Mouse (Mus musculus) fat pad, adult 2 months (tissue): ENCODE measurements around the gene Syne1.

Experiments used
- DNase-seq: peaks from one replicate; pipeline ENCODE4 v3.0.0-alpha.2; 2011; ENCODE audit warnings: low read depth, low spot score; ENCODE audit errors: extremely low read depth

Syne1 gene

DNA sequence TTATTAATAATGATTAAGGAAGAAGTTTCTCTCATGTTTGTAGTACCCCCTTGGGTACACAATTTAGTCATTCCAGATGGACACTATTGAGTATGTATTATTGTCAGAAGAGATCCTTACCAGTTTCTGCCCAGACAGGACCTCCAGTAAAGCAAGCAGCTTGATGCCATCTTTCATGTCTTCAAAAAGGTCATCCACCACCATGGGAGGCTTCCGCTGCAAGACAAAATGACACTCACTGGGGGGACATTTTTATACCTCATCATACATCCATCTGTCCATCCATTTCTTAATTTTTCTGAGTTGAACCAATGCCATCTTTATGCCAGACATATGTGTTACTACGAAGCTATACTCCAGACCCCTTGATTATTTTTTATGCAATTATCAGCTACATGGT is 108.3 kb downstream of the Syne1 start:
- no peak for DNase-seq

DNA sequence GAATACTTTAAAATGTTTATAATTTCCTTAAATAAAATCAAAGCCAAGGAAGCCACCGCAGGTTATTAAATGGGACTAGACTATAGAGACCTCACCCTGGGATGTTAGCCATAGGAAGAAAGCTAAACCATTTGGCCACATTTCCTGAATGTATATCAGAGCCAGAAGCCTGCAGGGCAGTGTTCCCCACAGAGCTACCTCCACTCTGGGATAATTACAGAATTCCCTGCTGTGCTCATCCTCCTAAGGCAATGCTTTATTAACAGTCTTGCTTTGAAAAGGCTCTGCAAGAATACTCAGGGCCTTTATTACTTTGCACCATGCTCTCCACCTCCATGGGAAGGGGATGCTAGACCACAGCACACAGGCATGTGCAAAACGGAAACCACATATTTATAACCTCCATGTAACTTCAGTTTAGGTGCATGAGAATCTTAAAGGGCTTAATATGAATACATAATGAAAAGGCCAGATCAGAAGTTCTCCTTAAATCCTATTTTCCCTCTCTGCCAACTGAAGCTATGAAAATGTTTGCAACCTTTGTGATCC is 111.4 kb downstream of the Syne1 start:
- no peak for DNase-seq

DNA sequence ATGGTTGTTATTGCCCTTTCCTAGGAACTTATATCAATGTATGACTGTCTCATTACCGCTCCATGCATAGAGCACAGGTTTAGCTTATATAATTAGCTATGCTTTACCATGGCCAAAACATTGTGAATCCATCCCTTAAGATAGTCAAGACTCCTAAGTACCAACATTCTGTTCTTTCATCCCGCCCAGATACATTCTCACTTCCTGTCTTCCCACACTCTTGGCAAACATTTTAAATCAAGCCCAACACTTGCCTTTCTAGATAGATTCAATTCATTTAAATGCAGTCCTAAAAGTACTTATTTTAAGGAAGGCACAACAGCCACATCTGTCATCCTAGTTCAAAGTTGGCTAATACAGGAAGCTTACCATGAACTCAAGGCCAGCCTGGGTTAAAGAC is 113.5 kb downstream of the Syne1 start:
- no peak for DNase-seq

DNA sequence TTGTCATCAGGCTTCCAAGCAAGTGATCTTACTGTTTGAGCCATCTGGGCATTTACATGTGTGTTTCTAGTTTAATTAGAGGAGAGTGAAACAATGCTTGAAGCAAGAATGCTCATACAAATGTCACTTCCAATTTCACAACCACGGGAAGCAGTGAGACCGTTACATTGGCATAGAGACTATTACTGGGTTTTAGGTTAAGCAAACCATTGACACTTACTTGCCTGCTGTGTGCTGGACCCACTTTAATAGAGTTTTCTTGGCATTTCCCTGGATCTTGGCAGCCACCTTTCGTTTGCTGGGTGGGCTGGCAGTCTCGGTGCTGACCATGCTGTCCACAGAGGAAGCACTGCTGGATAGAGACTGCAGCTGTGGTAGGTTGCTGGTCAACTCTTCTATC is 127.3 kb downstream of the Syne1 start:
- no peak for DNase-seq

DNA sequence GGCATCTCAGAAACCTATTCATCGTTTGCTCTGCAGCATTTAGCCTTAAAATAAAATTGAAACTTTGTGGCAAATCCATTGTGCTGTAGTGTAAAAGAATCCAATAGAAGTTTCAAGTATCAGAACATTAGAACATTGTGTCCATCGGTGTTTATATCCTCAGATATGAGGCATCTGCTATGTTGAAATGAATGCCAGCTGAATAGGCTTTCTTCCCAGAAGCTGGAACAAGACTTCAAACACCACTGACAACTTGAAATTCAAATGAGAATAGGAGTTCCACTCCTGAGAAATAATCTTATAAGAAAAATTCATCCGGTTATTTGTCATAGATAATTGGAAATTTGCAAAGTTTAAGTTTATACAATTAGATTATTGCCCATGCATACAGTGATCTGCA is 135.6 kb downstream of the Syne1 start:
- DNase-seq: no peak

DNA sequence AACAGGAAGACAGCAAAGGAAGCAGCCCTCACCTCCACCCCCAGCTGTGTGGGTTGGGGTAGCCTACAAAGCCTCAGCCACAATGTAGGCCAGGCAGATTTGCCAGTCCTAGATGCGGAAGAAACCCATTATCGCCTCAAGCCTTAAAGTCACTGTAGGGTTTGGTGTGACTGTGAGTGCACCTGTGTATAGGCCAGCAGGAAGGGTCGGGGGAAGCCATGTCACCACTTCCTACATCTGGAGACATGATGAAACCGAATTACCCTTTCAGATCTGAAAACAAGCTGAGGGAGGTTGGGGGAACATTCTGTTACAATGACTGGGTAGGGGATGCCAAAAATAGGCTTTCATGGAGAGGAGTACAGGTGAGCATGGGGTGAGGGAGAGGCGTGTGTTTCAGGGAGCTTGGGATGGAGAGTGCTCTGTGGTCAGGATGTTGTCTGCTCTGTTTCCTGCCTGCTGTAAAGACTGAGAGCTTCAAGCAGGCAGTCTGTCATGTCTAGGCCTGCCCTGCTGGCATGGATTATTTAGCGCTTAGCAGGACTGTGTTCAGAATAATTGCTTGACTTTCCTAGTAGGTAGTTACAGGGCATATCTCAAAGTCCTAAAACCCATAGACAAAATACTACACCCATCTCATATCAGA is 167.0 kb downstream of the Syne1 start:
- no peak for DNase-seq

DNA sequence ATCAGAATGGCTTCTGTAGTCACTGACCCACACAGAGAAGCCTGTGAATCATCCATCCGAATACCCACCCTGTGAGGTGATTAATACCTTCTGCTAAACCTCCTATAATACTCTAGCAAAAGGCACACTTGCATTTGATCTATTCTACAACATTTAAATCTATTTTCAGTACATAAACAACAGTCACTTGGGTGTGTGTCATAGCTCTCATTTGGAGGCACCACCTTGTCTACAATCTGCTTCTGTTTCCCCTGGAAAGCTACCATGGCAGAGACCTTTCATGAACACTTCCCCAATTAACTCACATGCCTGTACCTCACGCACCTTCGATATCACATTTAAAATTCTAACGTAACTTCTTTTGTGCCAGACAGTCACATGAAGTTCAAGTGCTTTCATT is 169.7 kb downstream of the Syne1 start:
- no peak for DNase-seq

DNA sequence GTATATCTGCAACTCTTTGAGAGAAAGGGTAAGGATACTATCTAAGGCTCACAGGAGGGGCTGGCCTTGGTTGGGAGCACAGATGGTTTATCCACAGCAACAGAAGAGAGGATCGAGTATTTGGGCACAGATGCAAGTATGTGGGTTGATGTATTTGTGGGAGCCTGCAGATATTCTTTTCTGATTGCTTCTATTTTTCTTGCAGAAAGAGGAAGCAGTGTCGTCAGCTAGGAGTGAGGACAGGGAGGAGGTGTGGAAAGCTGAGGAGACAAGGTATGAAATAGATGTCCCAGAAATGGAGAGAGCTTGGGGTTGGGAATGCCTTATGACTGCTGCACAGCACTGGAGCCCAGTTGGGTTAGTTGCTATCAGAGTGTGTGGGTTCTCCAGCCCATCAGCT is 172.3 kb downstream of the Syne1 start:
- no peak for DNase-seq

DNA sequence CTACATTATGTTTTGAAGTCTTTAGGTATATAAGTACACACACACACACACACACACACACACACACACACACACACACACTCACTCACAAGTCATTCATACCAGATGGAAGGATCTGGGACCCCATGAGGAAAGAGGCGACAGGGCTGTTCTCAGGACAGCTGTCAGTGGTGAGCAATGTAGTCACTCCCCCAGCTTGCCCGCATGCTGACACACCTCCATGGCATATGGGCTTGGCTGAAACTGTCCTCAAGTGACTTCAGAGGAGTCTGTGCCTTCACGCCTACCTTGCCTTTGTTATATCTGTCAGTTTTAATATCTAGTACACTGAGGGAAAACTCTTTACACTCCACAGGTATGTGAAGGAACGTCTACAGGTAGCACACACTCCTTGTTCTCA is 181.7 kb downstream of the Syne1 start:
- DNase-seq: no peak

DNA sequence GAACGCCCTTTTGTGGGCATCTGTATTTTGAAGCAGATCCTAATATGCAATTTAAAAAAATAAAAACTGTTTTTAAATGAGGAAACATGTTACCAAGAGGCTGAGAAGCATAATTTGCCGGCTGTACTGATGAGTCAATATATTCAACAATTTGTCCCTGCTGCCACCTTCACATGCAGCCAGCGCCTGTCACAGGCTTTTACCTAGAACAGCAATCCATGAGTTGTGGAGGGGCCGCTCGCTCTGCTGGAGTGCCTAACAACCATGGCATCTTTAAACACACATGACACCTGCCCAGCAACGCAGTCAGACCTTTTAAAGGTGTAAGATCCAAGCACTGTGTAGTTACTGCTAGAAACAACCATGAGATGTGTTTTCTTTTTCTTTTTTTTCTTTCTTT is 183.0 kb downstream of the Syne1 start:
- no peak for DNase-seq

DNA sequence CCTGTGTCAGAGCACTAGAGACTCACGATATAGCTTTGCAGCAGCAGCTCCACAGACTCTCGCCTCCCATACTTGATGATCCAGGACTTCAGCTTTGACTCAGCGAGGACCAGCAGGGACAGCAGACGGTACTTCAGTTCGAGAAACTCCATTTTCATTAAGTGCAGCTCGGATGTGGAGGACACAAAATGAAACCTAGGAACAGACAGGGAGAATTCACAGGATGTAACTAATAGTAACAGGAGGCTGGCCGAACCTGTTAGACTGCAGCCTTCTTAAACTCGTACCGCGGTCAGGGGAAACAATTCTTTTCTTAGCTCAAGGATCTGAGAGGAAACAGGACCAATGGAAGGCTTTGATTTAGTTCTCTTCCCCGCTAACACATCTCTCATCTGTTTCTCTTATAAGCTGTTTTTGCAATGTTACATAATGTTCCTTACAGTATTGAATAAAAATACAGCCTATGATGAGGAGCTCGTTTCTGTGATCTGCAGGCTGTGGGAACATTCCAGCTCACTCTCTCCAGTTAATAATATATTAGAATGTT is 183.7 kb downstream of the Syne1 start:
- no peak for DNase-seq

DNA sequence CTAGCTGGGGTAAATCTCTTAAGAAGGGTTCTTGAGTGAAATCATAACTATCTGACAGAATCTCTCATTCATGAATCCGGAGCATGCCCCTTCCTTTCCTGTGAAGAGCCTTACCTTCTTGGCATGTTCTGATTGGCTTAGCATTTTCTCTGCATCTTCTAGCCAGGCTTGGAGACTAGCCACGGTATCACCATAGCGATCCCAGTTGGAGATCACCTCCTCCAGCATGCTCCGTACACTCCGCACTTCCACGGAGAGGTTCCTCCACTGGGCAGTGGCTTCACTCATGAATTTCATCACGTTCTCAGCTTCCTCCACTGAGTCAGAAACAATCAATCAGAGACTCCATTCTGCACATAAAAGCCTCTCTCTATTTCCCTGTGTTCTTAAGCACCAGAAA is 190.7 kb downstream of the Syne1 start:
- DNase-seq: no peak

DNA sequence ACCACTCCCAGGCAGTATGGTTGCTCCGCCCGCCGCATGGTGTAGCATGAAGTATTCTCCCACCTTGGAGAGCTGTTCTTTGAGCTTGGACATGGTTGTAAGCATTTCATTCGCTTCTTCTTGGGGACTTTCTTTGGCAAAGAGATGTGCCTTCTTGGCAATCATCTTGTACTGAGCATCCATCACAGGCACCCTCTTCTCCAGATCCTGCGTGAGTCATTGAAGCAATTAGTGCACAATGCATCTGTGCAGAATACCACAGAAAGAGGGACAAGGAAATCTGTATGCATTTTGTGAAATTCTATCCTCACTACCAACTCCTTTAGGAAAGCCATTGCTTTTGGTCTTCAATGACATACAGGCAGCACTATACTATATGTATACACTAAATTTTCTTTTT is 194.7 kb downstream of the Syne1 start:
- DNase-seq: no peak

DNA sequence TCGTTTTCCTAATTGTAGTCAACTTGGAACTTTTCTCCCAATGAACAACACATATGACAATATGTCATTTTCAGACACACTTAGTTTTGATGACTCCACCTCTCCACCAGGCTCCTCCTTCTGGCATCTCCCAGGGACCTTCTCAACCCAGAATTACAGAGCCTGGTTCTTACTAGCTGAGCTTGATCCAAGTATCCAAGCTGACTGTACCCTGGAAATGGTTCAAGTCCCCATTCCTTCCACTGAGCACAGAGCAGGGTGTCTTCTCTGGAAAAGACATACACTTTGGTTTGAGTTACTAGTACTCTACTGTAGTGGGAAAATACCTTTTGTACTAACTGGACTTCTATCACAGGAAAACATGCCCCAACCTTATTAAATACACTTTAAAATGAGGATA is 197.9 kb downstream of the Syne1 start:
- no peak for DNase-seq

DNA sequence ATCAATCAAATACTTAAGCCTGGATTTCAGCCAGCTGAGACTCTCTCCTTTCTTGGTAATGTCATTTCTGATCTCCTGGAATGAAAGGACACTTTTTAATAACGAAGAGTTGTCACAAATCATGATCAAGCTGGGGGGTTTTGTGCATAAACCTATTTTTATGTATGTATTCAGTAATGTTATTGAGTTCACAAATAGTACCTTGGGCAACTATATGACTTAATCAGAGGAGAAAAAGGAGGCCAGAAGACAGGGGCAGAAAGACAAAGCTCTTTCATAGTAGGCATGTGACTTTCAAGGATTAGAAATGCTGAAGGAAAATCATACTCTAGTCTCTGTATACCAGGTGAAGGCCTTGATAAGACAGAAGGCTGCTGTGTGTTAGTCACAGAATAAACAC is 204.4 kb downstream of the Syne1 start:
- no peak for DNase-seq

DNA sequence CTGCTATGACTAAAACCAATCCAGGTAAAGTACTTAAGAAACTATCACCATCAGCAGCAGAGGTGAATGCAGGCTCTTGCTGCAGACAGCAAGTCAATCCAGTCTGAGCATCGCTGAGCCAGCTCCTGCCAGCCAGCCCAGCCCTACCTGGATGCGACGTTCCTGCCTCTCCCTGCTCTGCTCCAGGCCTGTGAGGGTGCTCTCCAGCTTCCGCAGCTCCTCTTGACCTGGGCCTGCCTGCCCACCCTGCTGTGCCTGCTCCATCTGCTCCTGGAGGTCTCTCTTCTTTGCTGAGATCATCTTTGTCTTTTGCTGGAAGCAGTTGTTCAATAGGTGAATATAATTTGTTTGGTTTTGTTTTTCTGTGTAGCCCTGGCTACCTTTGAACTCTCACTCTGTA is 208.1 kb downstream of the Syne1 start:
- no peak for DNase-seq

DNA sequence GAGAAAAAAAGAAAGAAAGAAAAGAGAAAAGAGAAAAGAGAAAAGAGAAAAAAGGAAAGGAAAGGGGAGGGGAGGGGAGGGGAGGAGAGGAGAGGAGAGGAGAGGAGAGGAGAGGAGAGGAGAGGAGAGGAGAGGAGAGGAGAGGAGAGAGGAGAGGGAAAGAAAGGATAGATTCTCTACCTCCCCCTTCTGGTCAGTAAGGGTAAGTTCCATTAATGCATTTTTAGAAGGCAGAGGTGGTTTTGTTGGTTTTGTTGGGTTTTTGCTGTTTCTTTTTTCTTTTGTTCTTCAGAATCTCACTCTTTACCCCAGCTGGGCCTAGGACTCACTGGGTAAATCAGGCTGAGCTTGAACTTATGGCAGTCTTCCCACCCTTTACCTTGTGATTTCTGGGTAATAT is 214.9 kb downstream of the Syne1 start:
- DNase-seq: no peak

DNA sequence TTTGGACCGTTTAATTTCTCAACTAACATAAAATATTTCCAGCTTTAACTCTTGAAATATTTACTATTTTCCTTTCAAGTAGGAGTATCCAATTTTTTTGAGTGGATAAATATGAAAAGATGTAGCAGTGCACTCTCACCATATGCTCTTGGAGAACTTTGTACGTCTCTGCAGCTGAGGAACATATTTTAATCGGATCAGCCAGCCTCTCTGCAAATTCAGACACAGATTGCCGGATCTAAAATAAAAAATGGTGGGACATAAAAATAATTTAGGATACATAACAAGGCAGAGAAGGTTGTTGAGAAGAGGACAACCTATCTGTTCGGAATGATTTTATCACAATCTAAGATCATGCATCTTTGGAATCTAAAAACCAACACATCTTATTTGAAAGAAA is 218.5 kb downstream of the Syne1 start:
- no peak for DNase-seq

DNA sequence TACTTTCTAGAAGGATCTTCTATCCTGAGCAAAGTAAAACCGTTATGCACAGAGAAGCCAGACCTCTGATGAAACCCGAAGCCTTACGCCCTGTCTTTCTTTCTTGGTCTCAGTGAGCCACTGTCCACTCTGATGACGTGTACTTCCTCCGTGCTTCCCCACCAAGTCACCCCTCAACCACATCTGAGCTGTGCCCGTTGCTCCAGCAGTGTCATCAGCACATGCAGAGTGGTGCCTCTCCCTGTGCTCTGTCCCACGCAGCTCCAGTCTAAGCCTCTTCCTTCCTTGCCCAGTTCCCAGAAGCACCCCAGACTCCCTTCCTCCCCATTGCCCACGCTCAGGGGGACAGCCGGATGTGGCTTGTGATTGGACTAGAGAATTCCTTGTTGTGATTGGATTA is 224.6 kb downstream of the Syne1 start:
- no peak for DNase-seq

DNA sequence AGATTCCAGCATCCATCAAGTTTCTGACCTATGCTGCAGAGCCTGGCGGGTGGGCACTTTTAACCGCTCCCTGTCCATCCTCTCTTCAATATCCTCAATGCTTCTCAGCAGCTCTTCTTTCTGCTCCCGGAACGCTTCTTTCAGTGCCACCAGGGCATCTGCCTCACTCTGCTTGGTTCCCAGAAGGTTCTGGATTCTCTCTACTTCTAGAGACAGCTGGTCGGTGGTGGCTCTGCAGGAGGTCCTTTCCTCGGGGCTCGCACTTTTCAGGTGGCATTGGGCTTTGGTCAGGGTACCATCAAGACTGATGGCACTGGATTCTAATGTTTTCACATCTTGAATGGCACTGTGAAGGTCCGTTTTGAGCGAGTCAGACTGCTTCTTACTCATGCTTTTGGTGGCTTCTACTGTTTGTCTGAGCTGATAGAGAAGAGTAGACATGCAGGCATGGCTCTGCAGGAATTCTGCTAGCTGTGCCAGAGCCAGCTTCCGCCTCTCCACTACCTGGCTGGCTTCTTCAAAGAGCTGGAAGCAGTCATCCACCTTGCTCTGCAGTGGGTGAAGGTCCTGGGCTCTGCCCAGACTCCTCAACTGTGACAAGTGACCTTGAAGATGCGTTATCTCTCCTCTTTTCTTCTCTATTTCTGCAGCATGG is 227.4 kb downstream of the Syne1 start:
- DNase-seq: no peak

DNA sequence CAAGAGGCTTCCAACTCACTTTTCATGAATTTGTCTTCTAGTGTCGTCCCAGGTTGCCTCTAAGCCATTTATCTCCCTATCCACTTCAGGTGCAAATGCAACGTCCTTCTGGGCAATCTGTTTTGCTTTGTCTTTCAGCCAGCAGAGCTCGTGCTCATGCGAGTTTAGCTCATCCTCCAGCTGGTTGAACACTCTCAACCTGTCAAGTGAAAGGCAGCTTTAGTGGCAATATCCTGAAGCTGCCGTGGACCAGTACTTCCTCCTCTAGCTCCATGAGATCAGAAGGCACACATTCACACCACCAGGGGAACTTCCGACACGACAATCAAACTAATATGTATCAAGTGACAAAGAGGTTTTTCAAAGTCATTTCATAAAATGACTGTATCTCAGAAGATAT is 228.7 kb downstream of the Syne1 start:
- no peak for DNase-seq

DNA sequence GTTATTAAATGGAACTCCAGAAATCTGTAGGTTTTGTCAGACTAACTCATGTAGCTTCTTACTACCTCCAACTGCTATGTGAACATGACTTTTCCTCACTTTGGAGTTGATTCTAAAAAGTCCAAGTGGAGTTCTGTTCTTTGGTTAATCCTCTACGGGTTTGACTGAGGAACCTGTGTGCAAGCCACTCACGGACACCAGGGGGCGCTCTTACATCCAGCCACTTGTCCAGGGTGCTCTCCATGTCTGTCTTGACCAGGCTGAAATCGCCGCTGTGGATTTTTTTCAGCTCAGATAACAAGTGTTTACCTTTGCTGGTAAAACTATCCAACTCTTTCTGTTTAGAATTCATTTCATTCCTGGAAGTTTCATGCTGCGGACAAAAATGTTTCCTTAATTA is 233.7 kb downstream of the Syne1 start:
- DNase-seq: no peak

DNA sequence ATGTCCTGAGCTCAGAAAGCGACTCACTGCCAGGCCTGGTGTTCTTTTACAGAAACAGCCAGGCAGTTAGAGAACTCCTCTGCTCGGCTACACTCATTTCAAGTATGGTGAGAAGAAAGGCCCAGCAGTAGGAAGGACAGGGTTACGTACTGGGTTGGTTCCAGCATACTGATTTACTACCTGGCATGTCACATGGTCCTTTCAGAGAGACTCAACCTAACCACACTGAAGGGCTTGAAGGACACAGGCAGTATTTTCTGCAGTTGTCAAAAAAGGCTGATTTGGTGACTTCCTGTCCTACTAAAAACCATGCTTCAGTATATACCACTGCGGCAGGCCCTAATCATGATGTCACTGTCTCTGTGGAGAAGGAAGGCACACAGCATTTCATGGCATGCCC is 238.8 kb downstream of the Syne1 start:
- no peak for DNase-seq
